Mouse (Mus musculus) liver (tissue): ENCODE measurements at regions not wholly inside any gene's neighbourhood (a gene's known extent, or its start where the extent isn't known, plus 50 kb on each side); places are given as distances from the start of the nearest gene placed in this dataset.

Experiments used
- DNase-seq: peaks from one replicate; pipeline ENCODE4 v3.0.0-alpha.2; 2020; ENCODE audit warnings: mixed read lengths

- DNase-seq: no peak
Observed at GRCm38 (mm10) chr13:46222031-46222430, 51.5 kb upstream of the Stmnd1 start.

DNA sequence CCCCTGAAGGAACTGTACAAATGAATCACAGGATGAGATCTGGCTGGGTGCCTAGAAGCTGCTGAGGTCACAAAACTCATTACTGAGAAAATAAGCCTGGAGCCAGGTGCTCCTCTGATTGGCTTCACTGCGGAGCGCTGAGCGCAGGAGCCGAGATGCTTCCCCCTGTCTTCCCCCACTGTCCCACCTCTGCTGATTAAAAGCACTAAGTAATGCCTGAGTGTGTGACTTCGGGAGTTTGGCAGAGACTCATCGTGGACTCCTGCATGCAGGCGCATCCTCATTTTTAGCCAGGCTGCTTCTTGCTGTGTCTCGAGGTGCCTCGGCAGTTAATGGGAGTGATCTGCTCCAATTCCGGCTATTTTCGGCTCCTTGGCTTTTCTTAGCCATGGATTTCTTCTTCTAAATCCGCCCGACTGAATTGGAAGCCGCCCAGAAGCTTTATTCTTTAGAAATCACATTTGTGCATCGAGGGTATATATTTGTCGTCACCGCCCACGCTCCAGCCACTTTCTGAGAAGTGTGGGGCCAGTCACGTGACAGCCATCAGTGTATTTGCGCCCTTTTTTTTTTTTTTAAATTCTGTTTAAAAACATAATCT, 55.3 kb upstream of the Stmnd1 start:
- DNase-seq: no peak

- DNase-seq: no peak
Observed at GRCm38 (mm10) chr13:46216954-46217838, 56.3 kb upstream of the Stmnd1 start.

GRCm38 (mm10) chr13:46203551-46203950, 70.0 kb upstream of the Stmnd1 start:
- DNase-seq: no peak

DNA sequence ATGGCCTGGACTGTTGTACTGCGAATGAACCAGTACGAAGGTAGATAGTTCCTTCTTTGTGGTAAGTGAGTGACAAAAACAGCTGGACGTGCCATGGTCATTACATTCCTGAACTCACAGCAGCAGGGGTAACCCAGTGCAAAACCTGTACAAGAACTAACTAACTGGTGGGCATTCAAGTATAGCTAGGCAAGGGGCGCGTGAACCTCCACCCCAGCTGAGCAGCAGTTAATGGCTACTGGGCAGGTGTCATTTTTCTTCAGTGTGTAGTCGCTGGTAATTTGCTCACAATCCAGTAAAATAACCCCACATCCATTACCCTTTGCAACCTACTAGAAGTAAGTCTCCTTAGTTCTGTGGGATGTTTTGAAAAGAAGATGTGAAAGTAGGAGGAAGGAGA, 70.9 kb upstream of the Stmnd1 start:
- no peak for DNase-seq

- no peak for DNase-seq
Observed at GRCm38 (mm10) chr13:46201029-46201599, 72.4 kb upstream of the Stmnd1 start.

DNA sequence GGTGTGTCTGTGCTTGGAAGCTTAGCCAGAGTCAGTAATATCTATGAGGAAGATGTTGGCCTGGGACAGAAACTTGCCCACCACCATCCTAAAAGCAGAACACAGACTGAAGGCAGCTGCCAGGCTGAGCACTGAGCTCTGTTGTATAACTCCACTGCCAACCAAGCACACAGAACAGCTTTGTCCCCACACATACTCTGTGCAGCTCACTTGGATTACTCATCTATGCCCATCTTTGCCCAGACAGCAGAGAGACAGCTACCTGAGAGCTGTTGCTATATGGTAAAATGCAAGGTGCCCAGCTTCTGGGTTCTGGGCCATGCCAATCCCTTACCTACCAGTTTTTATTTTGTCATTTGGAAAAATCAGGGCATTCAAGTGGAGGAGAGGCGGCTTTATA, 80.4 kb upstream of the Stmnd1 start:
- no peak for DNase-seq

GRCm38 (mm10) chr13:46189726-46190125, 83.8 kb upstream of the Stmnd1 start:
- no peak for DNase-seq

GRCm38 (mm10) chr13:46182851-46183250, 90.7 kb upstream of the Stmnd1 start:
- DNase-seq: no peak

- DNase-seq: no peak
Observed at GRCm38 (mm10) chr13:46180606-46181133, 92.9 kb upstream of the Stmnd1 start.

DNA sequence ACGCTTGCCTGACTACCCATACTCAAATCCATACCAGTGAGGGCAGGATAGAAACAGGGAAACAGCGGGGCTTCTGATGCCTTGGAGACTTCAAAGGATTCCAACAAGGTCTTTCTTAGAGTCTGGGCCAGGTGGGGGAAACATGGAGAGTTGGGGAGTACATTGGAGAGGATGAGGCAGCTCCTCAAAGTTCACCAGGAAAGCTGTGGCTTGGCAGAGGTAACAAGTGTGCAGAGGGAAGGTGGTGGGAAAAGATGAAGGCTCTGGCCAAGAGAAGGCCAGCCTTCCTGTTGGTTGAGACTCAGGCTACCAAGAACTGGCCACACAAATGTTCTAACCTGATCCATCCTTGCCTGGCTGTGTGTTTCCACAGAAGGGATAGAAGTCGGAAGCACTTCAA, 93.6 kb upstream of the Stmnd1 start:
- no peak for DNase-seq

DNA sequence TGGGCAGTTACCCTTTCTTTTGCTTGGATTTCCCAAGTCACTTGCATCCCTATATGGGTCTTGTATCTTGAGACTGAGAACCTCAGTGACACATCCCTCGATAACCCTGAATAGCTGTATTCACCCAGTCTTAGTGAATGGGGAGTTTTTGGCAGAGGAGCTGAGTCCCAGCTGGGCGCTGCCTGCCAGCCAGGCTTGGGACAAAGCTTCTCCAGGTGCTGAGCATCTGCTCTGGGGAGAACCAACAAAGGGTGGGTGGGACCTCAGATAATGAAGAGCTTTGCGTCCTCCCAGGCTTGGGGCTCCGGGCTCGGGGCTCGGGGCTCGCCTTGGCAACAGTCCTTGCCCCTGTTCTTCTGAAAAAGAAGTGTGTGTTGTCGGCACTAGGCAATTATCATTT, 100.4 kb upstream of the Stmnd1 start:
- no peak for DNase-seq

GRCm38 (mm10) chr13:46162025-46162374, 111.5 kb upstream of the Stmnd1 start:
- peak; percentile 61 for DNase-seq

DNA sequence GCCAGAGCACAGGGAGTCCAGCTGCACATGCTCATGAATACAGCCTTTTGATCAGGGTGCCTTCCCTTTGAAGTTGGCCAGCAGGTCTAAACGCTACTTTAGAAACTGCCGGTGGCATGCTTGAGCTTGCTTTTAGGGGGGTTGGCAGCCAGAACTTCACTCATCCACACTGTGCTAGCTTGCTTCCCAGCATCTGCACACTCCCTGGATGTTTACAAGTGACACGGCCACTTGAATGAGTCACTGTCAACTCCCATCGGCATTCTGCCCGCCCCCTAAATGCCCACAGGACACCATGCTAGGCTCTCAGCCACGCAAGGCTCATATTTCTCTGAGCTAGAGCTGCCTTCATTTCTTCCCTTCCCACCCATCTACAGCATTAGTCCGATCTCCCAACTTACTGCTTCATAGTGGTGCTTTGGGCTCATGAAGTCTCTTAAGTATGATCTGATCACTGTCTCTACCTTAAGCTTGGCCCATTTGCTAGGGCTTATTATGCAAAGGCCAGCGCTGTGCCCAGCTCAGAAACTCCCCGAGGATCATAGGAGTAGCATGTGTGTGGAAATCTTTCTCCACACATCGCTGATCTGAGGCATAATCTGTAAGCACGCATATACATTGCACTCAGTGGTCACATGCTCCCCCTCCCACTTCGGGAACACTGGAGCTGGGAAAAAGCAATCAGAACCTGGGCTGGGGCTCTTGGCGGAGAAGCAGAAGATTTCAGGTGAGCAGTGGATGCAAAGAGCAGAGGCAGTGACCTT, 112.1 kb upstream of the Stmnd1 start:
- DNase-seq: no peak

GRCm38 (mm10) chr13:46159354-46159753, 114.2 kb upstream of the Stmnd1 start:
- DNase-seq: no peak

GRCm38 (mm10) chr13:46153282-46154260, 120.0 kb upstream of the Stmnd1 start:
- DNase-seq: no peak

- DNase-seq: no peak
Observed at GRCm38 (mm10) chr13:46140006-46140405, 133.5 kb upstream of the Stmnd1 start.

GRCm38 (mm10) chr13:46139251-46139650, 134.3 kb upstream of the Stmnd1 start:
- DNase-seq: no peak

DNA sequence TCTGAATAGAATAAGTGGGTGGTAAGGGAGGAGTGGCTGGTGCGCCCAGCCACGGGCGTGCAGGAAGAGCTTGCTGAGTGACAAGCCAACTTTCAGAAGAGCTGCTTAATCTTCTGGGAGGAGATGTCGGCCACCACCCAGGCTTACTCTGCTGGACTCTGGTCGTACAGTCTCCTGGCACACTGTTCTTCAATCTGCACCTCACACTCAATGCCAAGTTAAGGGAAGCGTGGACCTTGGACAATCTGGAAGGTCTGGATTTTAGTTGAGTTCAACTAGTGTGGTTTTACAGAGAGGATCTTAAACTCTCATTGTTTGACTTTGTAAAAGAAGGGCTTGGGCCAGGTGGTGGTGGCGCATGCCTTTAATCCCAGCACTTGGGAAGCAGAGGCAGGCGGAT, 138.1 kb upstream of the Stmnd1 start:
- no peak for DNase-seq

DNA sequence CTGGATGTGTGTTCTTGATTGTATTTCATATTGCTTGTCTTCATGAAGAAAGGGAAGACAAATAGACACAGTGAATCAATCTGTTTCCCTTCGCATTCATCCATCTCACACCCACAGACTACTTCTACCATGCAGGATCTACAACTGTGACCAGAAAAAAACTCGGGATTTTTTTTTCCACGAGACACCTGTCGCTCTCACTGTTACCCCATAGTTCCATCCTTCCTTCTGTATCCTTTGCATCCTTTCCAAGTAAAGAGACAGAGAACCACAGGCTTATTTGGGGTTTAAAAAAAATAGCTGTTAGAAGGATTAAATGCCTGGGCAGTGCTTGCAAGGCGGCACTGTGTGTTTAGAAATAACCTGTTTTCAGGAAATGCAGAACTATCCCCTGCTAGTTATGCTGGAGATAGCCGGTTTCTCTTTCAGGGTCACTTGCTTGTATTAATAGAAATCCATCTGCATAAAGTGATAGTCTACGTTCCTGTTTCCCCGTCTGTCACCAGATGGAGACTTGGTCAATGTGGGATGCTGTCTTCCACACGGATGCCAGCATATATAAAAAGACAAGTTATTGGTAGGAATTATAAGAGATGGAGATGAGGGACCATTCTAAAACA, 144.2 kb upstream of the Stmnd1 start:
- DNase-seq: no peak

DNA sequence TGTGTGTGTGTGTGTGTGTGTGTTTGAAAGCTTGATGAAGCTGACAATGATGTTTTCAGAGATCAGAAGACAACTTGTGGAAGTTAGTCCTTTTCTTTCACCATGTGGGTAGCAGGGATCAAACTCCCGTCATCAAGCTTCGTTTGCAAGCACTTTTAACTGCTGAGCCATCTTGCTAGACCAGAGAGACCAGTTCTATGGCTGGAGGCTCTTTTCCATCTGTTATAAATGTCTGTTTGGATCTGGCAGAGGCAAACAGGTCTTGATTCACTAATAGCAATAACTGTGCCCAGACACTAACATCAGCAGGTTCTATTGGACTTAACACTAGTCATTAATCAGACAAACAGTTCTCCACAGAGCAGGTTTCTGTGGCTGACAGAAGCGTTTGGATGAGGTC, 150.1 kb upstream of the Stmnd1 start:
- no peak for DNase-seq
